Comparison of ENCODE assay signal across 14 mouse cellular contexts in the genomic region with DNA sequence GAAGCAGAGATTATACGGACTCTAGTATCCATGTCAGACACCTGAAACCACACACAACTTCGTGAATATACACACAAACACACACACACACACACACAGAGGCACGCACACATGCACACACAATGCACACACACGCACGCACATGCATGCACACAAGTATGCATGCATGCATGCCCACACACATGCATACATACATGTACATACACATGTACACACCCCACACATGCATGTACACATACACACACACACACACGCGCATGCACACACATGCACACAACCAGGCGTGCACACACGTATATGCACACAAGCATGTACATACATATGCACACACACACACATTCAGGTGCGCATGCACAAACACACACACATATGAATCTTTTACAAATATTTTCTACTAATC. TPM values are rescaled to one million over a fixed set of nuclear protein-coding genes. Genes with fewer than 3 reads are reported as not detected.
"Had no signal": no experiment of that assay in that cellular context is flagged by ENCODE, and none has a peak within 500 bp of the region (broad histone marks: within the 10 kb centered on the region; RNA-seq: fewer than 3 reads in every experiment).

No protein-coding gene starts in this region.

- H3K9ac ChIP-seq: liver, embryonic 13.5 days; liver, postnatal 0 days; lung, embryonic 15.5 days; neural tube, embryonic 13.5 days had no signal

- H3K4me1 ChIP-seq: limb, embryonic 10.5 days; liver, embryonic 13.5 days; lung, embryonic 15.5 days; neural tube, embryonic 13.5 days had no signal

- ATAC-seq: intestine, postnatal 0 days; liver, postnatal 0 days had no signal

- H3K4me3 ChIP-seq: left cerebral cortex, adult 2 months; limb, embryonic 10.5 days; liver, embryonic 13.5 days; lung, embryonic 15.5 days; neural tube, embryonic 13.5 days had no signal

- H3K27me3 ChIP-seq: liver, embryonic 13.5 days; lung, embryonic 15.5 days; neural tube, embryonic 13.5 days had no signal

- H3K36me3 ChIP-seq: limb, embryonic 10.5 days; liver, embryonic 13.5 days; lung, embryonic 15.5 days; neural tube, embryonic 13.5 days had no signal

- H3K9me3 ChIP-seq: limb, embryonic 10.5 days; liver, embryonic 13.5 days; lung, embryonic 15.5 days; neural tube, embryonic 13.5 days had no signal

- H3K27ac ChIP-seq: left cerebral cortex, adult 2 months; limb, embryonic 10.5 days; liver, embryonic 13.5 days; lung, embryonic 15.5 days; macrophage; neural tube, embryonic 13.5 days; stomach, postnatal 0 days had no signal

- H3K4me2 ChIP-seq: liver, embryonic 13.5 days; lung, embryonic 15.5 days; neural tube, embryonic 13.5 days had no signal

- DNase-seq: kidney, adult 8-10 months; kidney, postnatal 25 days; liver, embryonic 13.5 days; liver, postnatal 0 days; lung, postnatal 14 days; right cerebral cortex, postnatal 14 days; thymus, postnatal 4 days had no signal

RNA-seq across cellular contexts. Expression of a gene that starts 35.6 kb away (rescaled TPM):
- polyA plus RNA-seq: macrophage had no signal
